Mouse (Mus musculus) cerebellum, adult 8-10 months (tissue): ENCODE data around the gene Atxn2.
A peak's percentile ranks its signal among the peaks of the same experiment; 100 is the strongest.

Source experiments
- DNase-seq: peaks from one replicate; pipeline ENCODE4 v3.0.0; 2022

Gene Atxn2

GRCm38 (mm10) chr5:121818401-121818800 lies 107.3 kb downstream of the Atxn2 start:
- peak; percentile 28 for DNase-seq

GRCm38 (mm10) chr5:121818862-121819261 lies 107.7 kb downstream of the Atxn2 start:
- no peak for DNase-seq

- no peak for DNase-seq
Measured at GRCm38 (mm10) chr5:121819559-121819958, 108.4 kb downstream of the Atxn2 start.

- peak; percentile 17 for DNase-seq
Measured at GRCm38 (mm10) chr5:121820161-121820560, 109.0 kb downstream of the Atxn2 start.

GRCm38 (mm10) chr5:121820657-121821056 lies 109.5 kb downstream of the Atxn2 start:
- DNase-seq: no peak

GRCm38 (mm10) chr5:121821116-121821515 lies 110.0 kb downstream of the Atxn2 start:
- DNase-seq: peak; percentile 34

GRCm38 (mm10) chr5:121821552-121821951 lies 110.4 kb downstream of the Atxn2 start:
- peak; percentile 35 for DNase-seq

- DNase-seq: peak; percentile 35
Measured at GRCm38 (mm10) chr5:121822786-121823505, 111.8 kb downstream of the Atxn2 start.

- peak; percentile 18 for DNase-seq
Measured at GRCm38 (mm10) chr5:121823668-121824067, 112.5 kb downstream of the Atxn2 start.

GRCm38 (mm10) chr5:121824121-121824520 lies 113.0 kb downstream of the Atxn2 start:
- peak; percentile 23 for DNase-seq

- DNase-seq: no peak
Measured at GRCm38 (mm10) chr5:121825606-121826005, 114.5 kb downstream of the Atxn2 start.

GRCm38 (mm10) chr5:121827876-121828275 lies 116.7 kb downstream of the Atxn2 start:
- DNase-seq: no peak

GRCm38 (mm10) chr5:121828491-121829432 lies 117.6 kb downstream of the Atxn2 start:
- peak; percentile 69 for DNase-seq

GRCm38 (mm10) chr5:121831002-121831601 lies 120.0 kb downstream of the Atxn2 start:
- DNase-seq: no peak

- DNase-seq: no peak
Measured at GRCm38 (mm10) chr5:121832376-121833155, 121.4 kb downstream of the Atxn2 start.

- DNase-seq: no peak
Measured at GRCm38 (mm10) chr5:121833159-121833558, 122.0 kb downstream of the Atxn2 start.

GRCm38 (mm10) chr5:121833572-121834240 lies 122.6 kb downstream of the Atxn2 start:
- DNase-seq: no peak

GRCm38 (mm10) chr5:121834241-121834606 lies 123.1 kb downstream of the Atxn2 start:
- no peak for DNase-seq

- DNase-seq: no peak
Measured at GRCm38 (mm10) chr5:121834991-121835747, 124.0 kb downstream of the Atxn2 start.

- no peak for DNase-seq
Measured at GRCm38 (mm10) chr5:121835949-121836691, 125.0 kb downstream of the Atxn2 start.
